Mouse (Mus musculus) spleen, adult 2 months (tissue): Measurements from ENCODE around the gene Phf5a.

Source experiments
- CTCF ChIP-seq: fragments of 200-500 bp; IDR thresholded peaks from 2 replicates; pipeline ENCODE4 v1.5.1; 2011; ENCODE audit warnings: mild to moderate bottlenecking, inconsistent platforms; ENCODE audit not compliant: insufficient read depth, insufficient read length, insufficient replicate concordance; ENCODE audit errors: extremely low read depth
- POLR2A ChIP-seq: fragments of 200-500 bp; IDR thresholded peaks from 2 replicates; pipeline ENCODE4 v1.6.1; 2011; ENCODE audit warnings: low read depth, low read length, inconsistent platforms

GRCm38 (mm10) chr15:81853081-81853480 lies 18.6 kb downstream of the Phf5a start:
- TF ChIP-seq CTCF (no peak), POLR2A (no peak)
